Mouse (Mus musculus) liver, embryonic 14.5 days (tissue): ENCODE data around the gene Akap13. TPM values are rescaled to one million over a fixed set of nuclear protein-coding genes. Genes with fewer than 3 reads are reported as not detected.
A peak's percentile ranks its signal among the peaks of the same experiment; 100 is the strongest.
"Not testable (repeated sequence)": the region's sequence is repeated elsewhere in the genome, so short reads cannot be mapped to it uniquely, and the experiment has no call there.

Experiments used
- ATAC-seq: fragments of 200-750 bp; cut with Nextera tagmentation; 2 replicates; pipeline ENCODE4 v1.8.0; 2017; ENCODE audit warnings: moderate number of reproducible peaks, mild to moderate bottlenecking, moderate library complexity; ENCODE audit not compliant: insufficient read depth
- DNase-seq, 3 experiments: peaks; one replicate each; pipeline ENCODE4 v3.0.0-alpha.2; 2012 to 2013; ENCODE audit warnings: low read depth in 3 of 3, low spot score in 3 of 3
- H3K27ac ChIP-seq: fragments of 300-500 bp; sonication (generic); 2 replicates; pipeline ENCODE4 v1.5.1; 2014; ENCODE audit warnings: moderate library complexity, mild to moderate bottlenecking, control low read depth, inconsistent platforms
- H3K27me3 ChIP-seq: fragments of 300-500 bp; sonication (generic); 2 replicates; pipeline ENCODE4 v1.6.1; 2014; ENCODE audit warnings: mild to moderate bottlenecking, low read length, moderate library complexity; ENCODE audit not compliant: control insufficient read depth, insufficient read depth
- H3K36me3 ChIP-seq: fragments of 300-500 bp; sonication (generic); replicated peaks from 2 replicates; pipeline ENCODE4 v1.6.1; 2014; ENCODE audit warnings: low read depth; ENCODE audit not compliant: control insufficient read depth, insufficient read depth
- H3K4me1 ChIP-seq, 2 experiments: fragments of 200-500 bp in 1 of 2; fragments of 300-500 bp in 1 of 2; sonication (generic) in 1 of 2; replicated peaks; 2 replicates each; pipeline ENCODE4 v1.6.1; 2012 to 2014; ENCODE audit warnings: antibody characterized with exemption in 1 of 2, inconsistent platforms in 1 of 2, low read length in 1 of 2; ENCODE audit not compliant: control insufficient read depth in 2 of 2, insufficient read depth in 2 of 2
- H3K4me2 ChIP-seq: fragments of 300-500 bp; sonication (generic); 2 replicates; pipeline ENCODE4 v1.6.1; 2014; ENCODE audit warnings: low read depth, mild to moderate bottlenecking, control low read depth, moderate library complexity
- H3K4me3 ChIP-seq, 2 experiments: fragments of 200-500 bp in 1 of 2; fragments of 300-500 bp in 1 of 2; sonication (generic) in 1 of 2; 2 replicates each; pipeline ENCODE4 v1.5.1; 2012 to 2014; ENCODE audit warnings: low read depth in 2 of 2, low read length in 2 of 2, mild to moderate bottlenecking in 2 of 2, control low read depth in 1 of 2, inconsistent platforms in 1 of 2, moderate library complexity in 1 of 2; ENCODE audit not compliant: insufficient read depth in 1 of 2
- H3K9ac ChIP-seq: fragments of 300-500 bp; sonication (generic); replicated peaks from 2 replicates; pipeline ENCODE4 v1.6.1; 2014; ENCODE audit warnings: mild to moderate bottlenecking, control low read depth, moderate library complexity
- H3K9me3 ChIP-seq: fragments of 300-500 bp; sonication (generic); 2 replicates; pipeline ENCODE4 v1.6.1; 2016; ENCODE audit warnings: low read length, mixed read lengths; ENCODE audit not compliant: control insufficient read depth
- CTCF ChIP-seq: IDR thresholded peaks from 2 replicates; pipeline ENCODE4 v1.5.1; 2016; ENCODE audit warnings: antibody characterized with exemption, low read depth, control low read depth
- EP300 ChIP-seq: IDR thresholded peaks from 2 replicates; pipeline ENCODE4 v1.6.1; 2016; ENCODE audit warnings: antibody characterized with exemption, low read depth
- WGBS: fragments of 180-500 bp; shearing (Covaris S2); extraction: QIAGEN DNeasy Blood & Tissue Kit; methylation state at CpG from one replicate; pipeline ENCODE4 v1.1.7; 2014; ENCODE audit not compliant: insufficient replicate concordance; 5-methylcytosine and 5-hydroxymethylcytosine counted together
- polyA plus RNA-seq, 2 experiments: library from polyadenylated mRNA; depleted of rRNA in 1 of 2; stranded (reverse) in 1 of 2; unstranded in 1 of 2; fragments of >200 nt; fragmentation: Nextera tagmentation in 1 of 2; extraction: Ambion mirVana in 1 of 2; gene quantifications; 2 replicates each; pipeline versions ENCODE4 v1.2.1 to v1.2.3; 2012 to 2014

Akap13 gene
- polyA plus RNA-seq, 2 experiments, result 9.0 to 28.1 TPM

DNA sequence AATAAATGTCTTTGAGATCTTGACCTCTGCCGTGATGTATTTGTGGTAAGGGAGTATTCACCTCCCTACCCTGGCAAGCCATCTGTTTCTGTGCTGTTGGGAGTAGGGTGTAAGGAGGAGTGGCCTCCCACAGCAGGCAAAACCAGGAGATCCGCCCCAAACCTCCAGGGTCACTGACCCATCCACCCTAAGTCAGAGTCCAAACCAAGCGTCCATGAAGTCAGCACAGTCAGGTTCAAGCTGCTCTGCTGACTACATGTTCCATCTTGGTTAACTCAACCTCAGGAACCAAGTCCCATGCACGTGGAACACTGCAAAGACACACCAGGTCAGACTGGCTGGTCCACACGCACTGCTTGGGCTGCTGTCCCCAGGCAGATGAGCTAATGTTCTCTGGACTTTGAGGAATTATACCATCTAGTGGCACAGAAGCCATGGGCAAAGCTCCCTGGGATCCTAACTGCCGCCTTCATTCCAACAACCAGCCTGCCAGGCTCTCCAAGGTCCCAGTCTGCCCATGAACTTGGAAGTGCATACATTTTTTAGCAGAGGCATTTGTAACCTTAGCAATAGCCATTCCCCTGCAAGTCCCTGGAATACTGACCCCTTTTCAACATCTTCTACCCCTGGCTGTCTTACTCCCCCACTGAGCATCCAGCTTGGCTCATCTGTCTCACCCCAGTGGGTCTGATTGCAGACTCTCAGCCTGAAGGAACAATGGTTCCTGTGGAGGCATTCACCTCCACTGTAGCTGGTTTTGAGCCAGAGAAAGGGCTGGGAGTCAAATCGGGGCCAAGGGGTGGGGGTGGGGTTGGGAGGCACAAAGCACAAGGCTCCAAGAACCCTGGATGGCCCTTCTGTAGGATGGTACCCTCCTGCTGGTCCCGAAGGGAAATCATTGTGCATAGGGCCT, 299.5 kb downstream of the Akap13 start:
- DNase-seq (no peak), ATAC-seq (no peak)
- Histone ChIP-seq H3K27me3 (no peaks in the 10 kb centered on the region), H3K36me3 (peaks cover 34% of the 10 kb centered on the region), H3K4me3 (no peak overlapping the region), H3K4me2 (no peak overlapping the region), H3K9me3 (no peaks in the 10 kb centered on the region), H3K27ac (no peak overlapping the region), H3K4me1 (peaks cover 29 to 40% of the 10 kb centered on the region in 2 experiments), H3K9ac (no peak overlapping the region)
- WGBS, result 72% methylated on average over 8 of the region's 8 CpGs
- TF ChIP-seq CTCF, result no peak
- TF ChIP-seq EP300, result no peak

DNA sequence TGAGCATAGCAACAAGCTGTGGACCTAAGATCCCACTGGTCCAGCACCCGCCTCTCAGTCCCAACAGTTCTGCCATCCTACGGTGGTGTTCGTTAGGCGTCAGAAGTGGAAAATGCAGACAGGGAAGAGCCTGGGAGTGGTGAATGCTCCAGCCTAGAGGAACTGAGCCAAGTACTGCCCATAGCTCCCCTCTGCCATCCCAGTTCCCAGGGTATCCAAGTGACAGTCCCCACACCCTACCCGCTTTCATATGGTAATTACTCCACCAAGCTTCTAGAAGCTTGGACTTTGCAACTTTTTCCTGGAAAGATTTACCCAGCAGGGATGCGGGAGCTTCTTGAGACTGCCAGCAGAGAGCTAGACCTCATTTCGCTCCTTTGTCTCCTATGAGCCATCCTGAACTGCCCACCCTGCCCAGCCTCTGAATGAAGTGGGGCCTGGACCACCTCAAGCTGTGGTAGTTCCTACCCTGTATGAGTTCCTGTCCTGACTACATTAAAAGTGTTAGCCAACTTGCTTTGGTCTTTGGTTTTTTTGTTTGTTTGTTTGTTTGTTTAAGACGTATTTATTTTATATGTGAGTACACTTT, 300.6 kb downstream of the Akap13 start:
- no peak for ATAC-seq
- H3K27ac ChIP-seq, result no peak overlapping the region

DNA sequence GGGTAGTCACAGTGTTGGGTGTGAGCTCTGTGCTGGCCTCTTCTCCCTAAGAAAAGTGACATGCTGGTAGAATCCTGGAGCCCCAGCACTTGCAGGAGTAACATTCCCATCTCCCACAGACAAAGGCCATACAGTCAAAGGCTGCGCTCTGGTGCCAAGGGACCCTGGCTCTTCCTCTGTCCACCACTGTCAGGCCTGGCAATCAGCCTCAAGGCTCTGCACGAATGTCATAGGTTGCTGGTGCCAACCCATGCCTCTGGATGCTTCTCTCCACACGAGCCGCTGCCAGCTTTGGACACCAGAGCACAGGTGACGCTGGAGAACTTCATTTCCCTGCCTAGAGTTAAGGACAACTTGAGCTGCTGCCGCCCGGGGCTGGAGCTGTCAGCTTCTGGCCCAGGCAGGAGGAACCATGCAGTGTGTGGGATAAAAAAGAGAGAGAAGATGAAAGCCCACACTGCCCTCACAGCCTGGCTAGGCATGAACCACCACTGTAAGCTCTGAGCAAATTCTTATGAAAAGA, 304.7 kb downstream of the Akap13 start:
- Histone ChIP-seq H3K9me3 (no peaks in the 10 kb centered on the region), H3K27ac (peak overlapping the region; percentile 32; the same call in 1 of the 2 replicates), H3K4me3 (no peak overlapping the region), H3K27me3 (no peaks in the 10 kb centered on the region), H3K36me3 (no peaks in the 10 kb centered on the region), H3K9ac (no peak overlapping the region), H3K4me2 (no peak overlapping the region), H3K4me1 (peaks cover 32 to 35% of the 10 kb centered on the region in 2 experiments)
- WGBS, result 76% methylated on average over 7 of the region's 7 CpGs
- DNase-seq, result no peak
- TF ChIP-seq EP300, result no peak
- TF ChIP-seq CTCF, result no peak
- no peak for ATAC-seq

More for the DNA sequence above, 300.6 kb downstream of the Akap13 start:
- no peak for TF ChIP-seq CTCF
- TF ChIP-seq EP300, result no peak
- DNase-seq, result no peak
- Histone ChIP-seq H3K9me3 (no peaks in the 10 kb centered on the region), H3K4me3 (no peak overlapping the region), H3K27me3 (no peaks in the 10 kb centered on the region), H3K4me2 (no peak overlapping the region), H3K4me1 (peaks cover 29 to 40% of the 10 kb centered on the region in 2 experiments), H3K9ac (no peak overlapping the region), H3K36me3 (peaks cover 23% of the 10 kb centered on the region)
- WGBS, result 88% methylated on average over 8 of the region's 8 CpGs

DNA sequence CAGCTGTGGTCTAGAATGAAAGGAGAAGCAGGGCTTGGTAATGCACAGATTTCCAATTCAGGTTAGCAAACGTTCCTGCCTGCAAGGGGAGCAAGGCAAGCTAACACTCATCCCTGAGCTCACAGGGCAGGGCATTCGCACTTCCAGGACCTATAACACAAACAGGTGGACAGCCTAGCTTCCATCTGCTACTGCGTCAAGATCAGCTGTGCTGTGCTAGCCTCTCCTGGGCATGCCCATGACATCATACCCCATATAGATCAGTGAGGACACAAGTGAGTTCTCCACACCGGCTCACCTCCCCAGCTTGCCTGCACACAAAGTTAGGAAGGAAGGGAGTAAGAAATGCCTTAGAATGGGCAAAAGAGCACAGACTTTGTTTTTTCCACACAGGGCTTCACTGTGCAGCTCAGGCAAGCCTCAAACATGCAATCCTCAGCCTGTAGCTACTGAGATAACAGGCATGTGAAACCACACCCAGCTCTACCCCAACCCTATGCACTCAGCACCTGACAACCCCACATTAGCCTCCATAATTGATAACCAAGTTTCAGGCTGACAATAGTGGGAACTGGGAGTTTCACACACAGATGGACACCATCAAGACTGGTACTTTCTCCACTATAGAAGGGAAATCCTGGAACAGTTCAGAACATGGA, 305.5 kb downstream of the Akap13 start:
- DNase-seq, result peak; percentile 26 to 69 (median 60)
- not testable (repeated sequence) for H3K9ac ChIP-seq, H3K4me3 ChIP-seq, H3K36me3 ChIP-seq, H3K27me3 ChIP-seq, H3K9me3 ChIP-seq
- Histone ChIP-seq H3K27ac (peak overlapping the region; percentile 49), H3K4me2 (peak overlapping the region; percentile 40), H3K4me1 (peaks cover 32 to 35% of the 10 kb centered on the region in 2 experiments)
- peak; percentile 53 for TF ChIP-seq EP300
- peak; percentile 96 for ATAC-seq
- 40% methylated on average over 4 of the region's 4 CpGs for WGBS

DNA sequence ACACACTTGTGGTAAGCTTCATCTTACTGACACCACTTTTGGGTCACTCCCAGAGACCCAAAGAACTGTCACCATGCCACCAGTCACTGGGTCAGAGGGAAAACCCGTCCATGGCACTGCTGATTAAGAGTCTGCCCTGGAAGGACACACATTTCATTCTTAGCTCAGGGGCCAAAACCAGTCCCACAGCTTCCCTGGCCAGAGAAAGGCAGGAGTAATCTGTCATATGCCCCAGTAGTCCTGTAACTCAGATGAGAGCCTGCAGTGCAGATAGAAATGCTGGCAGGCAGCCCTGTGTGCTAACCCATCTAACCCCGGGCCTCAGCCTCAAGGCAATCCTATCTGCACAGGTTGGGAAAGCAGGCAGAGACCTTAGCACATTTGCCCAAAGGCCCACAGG, 306.9 kb downstream of the Akap13 start:
- not testable (repeated sequence) for H3K27me3 ChIP-seq, ATAC-seq, H3K27ac ChIP-seq, DNase-seq, H3K4me2 ChIP-seq, H3K9me3 ChIP-seq, H3K36me3 ChIP-seq, H3K9ac ChIP-seq, H3K4me3 ChIP-seq
- peaks cover 32 to 35% of the 10 kb centered on the region in 2 experiments for H3K4me1 ChIP-seq
- 32% methylated on average over 2 of the region's 2 CpGs for WGBS

DNA sequence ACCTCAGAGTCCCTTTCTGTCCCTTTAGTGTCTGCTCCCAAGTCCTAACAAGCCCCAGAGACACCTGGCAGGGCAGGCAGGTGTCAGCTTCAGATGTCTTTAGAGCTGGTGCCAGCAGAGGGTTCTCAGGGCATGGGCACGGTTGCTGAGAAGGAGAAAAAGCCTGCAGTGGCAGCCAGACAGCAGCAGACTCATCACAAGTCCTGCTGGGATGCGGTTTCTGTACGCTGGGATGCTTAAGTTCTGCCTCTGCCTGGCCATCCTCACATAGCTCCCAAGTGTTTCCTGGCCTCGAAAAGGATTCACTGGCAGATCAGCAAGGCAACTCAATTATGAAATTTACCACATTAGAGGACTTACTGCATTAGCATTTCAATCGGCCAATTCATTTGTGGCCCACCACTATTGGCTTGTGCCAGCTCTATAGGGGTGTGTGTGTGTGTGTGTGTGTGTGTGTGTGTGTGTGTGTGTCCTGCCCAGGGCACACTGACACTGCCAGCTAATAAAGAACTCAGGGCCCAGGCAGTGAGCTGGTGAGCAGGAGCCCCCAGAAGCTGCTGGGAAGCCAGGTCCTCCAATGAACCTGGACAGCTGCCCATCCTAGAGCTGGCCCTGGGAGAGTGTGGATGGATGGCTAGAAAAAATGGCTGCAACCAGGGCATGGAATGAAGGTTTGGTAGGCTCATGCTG, 311.9 kb downstream of the Akap13 start:
- not testable (repeated sequence) for H3K9me3 ChIP-seq, DNase-seq, H3K36me3 ChIP-seq, ATAC-seq, H3K9ac ChIP-seq, H3K4me1 ChIP-seq, H3K4me3 ChIP-seq, H3K4me2 ChIP-seq, H3K27me3 ChIP-seq, H3K27ac ChIP-seq
- 67% methylated on average over 1 of the region's 5 CpGs for WGBS
